Mouse (Mus musculus): ENCODE data around the gene I0C0044D17Rik. TPM values are rescaled to one million over a fixed set of nuclear protein-coding genes. Genes with fewer than 3 reads are reported as not detected.
A peak's percentile ranks its signal among the peaks of the same experiment; 100 is the strongest.
"Not testable (repeated sequence)": the region's sequence is repeated elsewhere in the genome, so short reads cannot be mapped to it uniquely, and the experiment has no call there.

The I0C0044D17Rik gene
- polyA plus RNA-seq (2014; fragmentation: Nextera tagmentation; extraction: Ambion mirVana): not detected in 2 replicates

- not testable (repeated sequence) for H3K27ac ChIP-seq (replicated peaks in 1 of 2; ENCODE audit: control insufficient read depth in 1 of 2, insufficient read depth in 1 of 2, low read depth in 2 of 2, low read length in 2 of 2); H3K4me2 ChIP-seq (ENCODE audit: low read length); H3K27me3 ChIP-seq (ENCODE audit: control insufficient read depth, insufficient read depth, low read length); H3K4me3 ChIP-seq (ENCODE audit: control insufficient read depth in 1 of 2, insufficient read depth in 1 of 2, low read depth in 1 of 2, low read length in 2 of 2); H3K9ac ChIP-seq (ENCODE audit: low read length); ATAC-seq (ENCODE audit: insufficient number of reproducible peaks, insufficient read depth, low FRiP score, low read depth); H3K9me3 ChIP-seq (ENCODE audit: control insufficient read depth, low read length); H3K4me1 ChIP-seq (ENCODE audit: control insufficient read depth in 2 of 2, insufficient read depth in 2 of 2, low read length in 2 of 2); H3K36me3 ChIP-seq (ENCODE audit: control insufficient read depth, insufficient read depth, low read length)
- WGBS: 86% methylated on average over 1 of the region's 1 CpGs
Measured at GRCm38 (mm10) chr4:98823740-98824139, at the start of gene I0C0044D17Rik. Gene I0C0044D17Rik, minus strand, starts transcription at chr4:98823840.

- Histone ChIP-seq H3K9ac (ENCODE audit: low read length) (no peak overlapping the region), H3K27ac (replicated peaks in 1 of 2; ENCODE audit: control insufficient read depth in 1 of 2, insufficient read depth in 1 of 2, low read depth in 2 of 2, low read length in 2 of 2) (no peak overlapping the region), H3K9me3 (ENCODE audit: control insufficient read depth, low read length) (peaks cover 7% of the 10 kb centered on the region; the same call in 1 of the 2 replicates), H3K4me2 (ENCODE audit: low read length) (no peak overlapping the region), H3K36me3 (ENCODE audit: control insufficient read depth, insufficient read depth, low read length) (no peaks in the 10 kb centered on the region), H3K4me1 (ENCODE audit: control insufficient read depth in 2 of 2, insufficient read depth in 2 of 2, low read length in 2 of 2) (no peaks in the 10 kb centered on the region), H3K4me3 (ENCODE audit: control insufficient read depth in 1 of 2, insufficient read depth in 1 of 2, low read depth in 1 of 2, low read length in 2 of 2) (no peak overlapping the region), H3K27me3 (ENCODE audit: control insufficient read depth, insufficient read depth, low read length) (no peaks in the 10 kb centered on the region)
- no peak for ATAC-seq (ENCODE audit: insufficient number of reproducible peaks, insufficient read depth, low FRiP score, low read depth)
- 84% methylated on average over 14 of the region's 14 CpGs for WGBS
Measured at GRCm38 (mm10) chr4:98865386-98866237, 42.0 kb upstream of the I0C0044D17Rik start.

- H3K4me3 ChIP-seq (ENCODE audit: control insufficient read depth in 1 of 2, insufficient read depth in 1 of 2, low read depth in 1 of 2, low read length in 2 of 2): no peak overlapping the region
- H3K4me2 ChIP-seq (ENCODE audit: low read length): no peak overlapping the region
- 70% methylated on average over 3 of the region's 3 CpGs for WGBS
- H3K9me3 ChIP-seq (ENCODE audit: control insufficient read depth, low read length): peaks cover 12% of the 10 kb centered on the region; the same call in 1 of the 2 replicates
- ATAC-seq (ENCODE audit: insufficient number of reproducible peaks, insufficient read depth, low FRiP score, low read depth): no peak
- no peaks in the 10 kb centered on the region for H3K27me3 ChIP-seq (ENCODE audit: control insufficient read depth, insufficient read depth, low read length)
- no peak overlapping the region for H3K27ac ChIP-seq (replicated peaks in 1 of 2; ENCODE audit: control insufficient read depth in 1 of 2, insufficient read depth in 1 of 2, low read depth in 2 of 2, low read length in 2 of 2)
- no peaks in the 10 kb centered on the region for H3K4me1 ChIP-seq (ENCODE audit: control insufficient read depth in 2 of 2, insufficient read depth in 2 of 2, low read length in 2 of 2)
- H3K36me3 ChIP-seq (ENCODE audit: control insufficient read depth, insufficient read depth, low read length): no peaks in the 10 kb centered on the region
- H3K9ac ChIP-seq (ENCODE audit: low read length): no peak overlapping the region
Measured at GRCm38 (mm10) chr4:98864546-98864945, 40.9 kb upstream of the I0C0044D17Rik start.

GRCm38 (mm10) chr4:98864094-98864493 is 40.5 kb upstream of the I0C0044D17Rik start:
- no peaks in the 10 kb centered on the region for H3K27me3 ChIP-seq (ENCODE audit: control insufficient read depth, insufficient read depth, low read length)
- ATAC-seq (ENCODE audit: insufficient number of reproducible peaks, insufficient read depth, low FRiP score, low read depth): no peak
- no peak overlapping the region for H3K4me3 ChIP-seq (ENCODE audit: control insufficient read depth in 1 of 2, insufficient read depth in 1 of 2, low read depth in 1 of 2, low read length in 2 of 2)
- no peak overlapping the region for H3K9ac ChIP-seq (ENCODE audit: low read length)
- no peaks in the 10 kb centered on the region for H3K4me1 ChIP-seq (ENCODE audit: control insufficient read depth in 2 of 2, insufficient read depth in 2 of 2, low read length in 2 of 2)
- H3K4me2 ChIP-seq (ENCODE audit: low read length): no peak overlapping the region
- no peak overlapping the region for H3K27ac ChIP-seq (replicated peaks in 1 of 2; ENCODE audit: control insufficient read depth in 1 of 2, insufficient read depth in 1 of 2, low read depth in 2 of 2, low read length in 2 of 2)
- WGBS: 52% methylated on average over 1 of the region's 2 CpGs
- H3K9me3 ChIP-seq (ENCODE audit: control insufficient read depth, low read length): peaks cover 14% of the 10 kb centered on the region; the same call in 1 of the 2 replicates
- no peaks in the 10 kb centered on the region for H3K36me3 ChIP-seq (ENCODE audit: control insufficient read depth, insufficient read depth, low read length)

- H3K27ac ChIP-seq (replicated peaks in 1 of 2; ENCODE audit: control insufficient read depth in 1 of 2, insufficient read depth in 1 of 2, low read depth in 2 of 2, low read length in 2 of 2): no peak overlapping the region
- no peak overlapping the region for H3K4me3 ChIP-seq (ENCODE audit: control insufficient read depth in 1 of 2, insufficient read depth in 1 of 2, low read depth in 1 of 2, low read length in 2 of 2)
- ATAC-seq (ENCODE audit: insufficient number of reproducible peaks, insufficient read depth, low FRiP score, low read depth): no peak
- no peaks in the 10 kb centered on the region for H3K4me1 ChIP-seq (ENCODE audit: control insufficient read depth in 2 of 2, insufficient read depth in 2 of 2, low read length in 2 of 2)
- no peaks in the 10 kb centered on the region for H3K36me3 ChIP-seq (ENCODE audit: control insufficient read depth, insufficient read depth, low read length)
- H3K4me2 ChIP-seq (ENCODE audit: low read length): no peak overlapping the region
- no peaks in the 10 kb centered on the region for H3K27me3 ChIP-seq (ENCODE audit: control insufficient read depth, insufficient read depth, low read length)
- peaks cover 14% of the 10 kb centered on the region; the same call in 1 of the 2 replicates for H3K9me3 ChIP-seq (ENCODE audit: control insufficient read depth, low read length)
- H3K9ac ChIP-seq (ENCODE audit: low read length): no peak overlapping the region
- 86% methylated on average over 2 of the region's 2 CpGs for WGBS
Measured at GRCm38 (mm10) chr4:98863451-98863850, 39.8 kb upstream of the I0C0044D17Rik start.

GRCm38 (mm10) chr4:98858151-98858855 is 34.7 kb upstream of the I0C0044D17Rik start:
- no peak overlapping the region for H3K4me3 ChIP-seq (ENCODE audit: control insufficient read depth in 1 of 2, insufficient read depth in 1 of 2, low read depth in 1 of 2, low read length in 2 of 2)
- H3K27me3 ChIP-seq (ENCODE audit: control insufficient read depth, insufficient read depth, low read length): no peaks in the 10 kb centered on the region
- 73% methylated on average over 4 of the region's 4 CpGs for WGBS
- no peaks in the 10 kb centered on the region for H3K36me3 ChIP-seq (ENCODE audit: control insufficient read depth, insufficient read depth, low read length)
- H3K27ac ChIP-seq (replicated peaks in 1 of 2; ENCODE audit: control insufficient read depth in 1 of 2, insufficient read depth in 1 of 2, low read depth in 2 of 2, low read length in 2 of 2): no peak overlapping the region
- no peak overlapping the region for H3K9ac ChIP-seq (ENCODE audit: low read length)
- H3K4me2 ChIP-seq (ENCODE audit: low read length): no peak overlapping the region
- no peak for ATAC-seq (ENCODE audit: insufficient number of reproducible peaks, insufficient read depth, low FRiP score, low read depth)
- H3K9me3 ChIP-seq (ENCODE audit: control insufficient read depth, low read length): peaks cover 6% of the 10 kb centered on the region; the same call in 1 of the 2 replicates
- H3K4me1 ChIP-seq (ENCODE audit: control insufficient read depth in 2 of 2, insufficient read depth in 2 of 2, low read length in 2 of 2): peaks cover 7 to 13% of the 10 kb centered on the region in 2 experiments

- H3K27ac ChIP-seq (replicated peaks in 1 of 2; ENCODE audit: control insufficient read depth in 1 of 2, insufficient read depth in 1 of 2, low read depth in 2 of 2, low read length in 2 of 2): peak overlapping the region; percentile 67 to 79
- H3K4me1 ChIP-seq (ENCODE audit: control insufficient read depth in 2 of 2, insufficient read depth in 2 of 2, low read length in 2 of 2): peaks cover 7 to 13% of the 10 kb centered on the region in 2 experiments
- H3K9ac ChIP-seq (ENCODE audit: low read length): no peak overlapping the region
- 37% methylated on average over 11 of the region's 11 CpGs for WGBS
- ATAC-seq (ENCODE audit: insufficient number of reproducible peaks, insufficient read depth, low FRiP score, low read depth): peak; percentile 66
- H3K9me3 ChIP-seq (ENCODE audit: control insufficient read depth, low read length): peaks cover 6% of the 10 kb centered on the region; the same call in 1 of the 2 replicates
- H3K4me2 ChIP-seq (ENCODE audit: low read length): peak overlapping the region; percentile 36
- no peaks in the 10 kb centered on the region for H3K27me3 ChIP-seq (ENCODE audit: control insufficient read depth, insufficient read depth, low read length)
- H3K36me3 ChIP-seq (ENCODE audit: control insufficient read depth, insufficient read depth, low read length): no peaks in the 10 kb centered on the region
- H3K4me3 ChIP-seq (ENCODE audit: control insufficient read depth in 1 of 2, insufficient read depth in 1 of 2, low read depth in 1 of 2, low read length in 2 of 2): no peak overlapping the region
Measured at GRCm38 (mm10) chr4:98857037-98857648, 33.5 kb upstream of the I0C0044D17Rik start.
